Mouse (Mus musculus) bone marrow macrophage, adult 2 months (primary cell): ENCODE results near the gene Rasa2.

Source experiments
- CTCF ChIP-seq: IDR thresholded peaks from 2 replicates; pipeline ENCODE4 v1.5.1; 2012; ENCODE audit warnings: low read depth, mild to moderate bottlenecking, low read length, moderate library complexity
- POLR2A ChIP-seq: IDR thresholded peaks from 2 replicates; pipeline ENCODE4 v1.6.1; 2012; ENCODE audit warnings: mild to moderate bottlenecking, low read depth, low read length, borderline replicate concordance

- TF ChIP-seq CTCF (no peak), POLR2A (no peak)
Measured at GRCm38 (mm10) chr9:96630571-96631388, 637 bp downstream of the Rasa2 start.
